Mouse (Mus musculus) right cerebral cortex, adult 18-20 months (tissue): ENCODE data around the gene Zkscan8.
"Not testable (repeated sequence)": the region's sequence is repeated elsewhere in the genome, so short reads cannot be mapped to it uniquely, and the experiment has no call there.

Experiments
- DNase-seq: peaks from one replicate; pipeline ENCODE4 v3.0.0; 2022; ENCODE audit warnings: mixed read lengths

Gene Zkscan8

GRCm38 (mm10) chr13:21530781-21531201 lies at the start of gene Zkscan8:
Zkscan8 (minus strand) TSS chr13:21531120.
- peak; percentile 90 for DNase-seq

- DNase-seq = no peak
Observed at GRCm38 (mm10) chr13:21559793-21560192, 28.9 kb upstream of the Zkscan8 start, which contains the start of gene Olfr1535. Olfr1535 (minus strand) TSS chr13:21559893.

DNA sequence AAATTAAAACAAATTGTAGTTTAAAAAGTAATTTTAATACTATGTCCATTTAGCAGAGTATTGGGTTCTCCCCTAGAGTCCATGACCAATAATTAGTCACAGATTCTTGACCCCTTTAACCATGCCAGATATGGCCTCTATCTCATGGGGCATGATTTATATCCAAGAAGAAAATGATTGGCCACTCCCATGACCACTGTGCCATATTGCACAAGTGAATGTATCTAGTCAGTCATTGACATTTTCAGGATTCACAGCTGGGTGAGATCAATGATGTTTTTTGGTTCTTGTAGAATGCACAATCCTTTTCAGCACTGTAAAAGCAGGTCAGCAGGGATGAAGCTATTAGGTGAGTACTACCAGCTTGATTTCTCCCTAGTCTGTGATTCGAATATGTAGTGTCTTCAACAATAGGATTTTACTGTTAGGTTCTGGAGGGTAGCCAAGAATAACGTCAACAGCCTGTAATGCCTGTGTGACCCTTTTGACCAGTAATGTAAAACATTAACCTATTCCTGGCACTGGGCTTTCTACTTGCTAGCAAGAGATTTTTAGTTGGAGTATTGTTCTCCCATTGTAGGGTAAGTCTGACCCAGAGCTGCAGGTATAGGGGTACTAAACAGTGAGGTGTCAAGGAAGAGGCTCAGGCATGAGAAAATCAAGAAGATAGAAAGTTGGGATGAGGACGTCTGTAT lies 19.6 kb upstream of the Zkscan8 start:
- DNase-seq = no peak

- DNase-seq = no peak
Observed at GRCm38 (mm10) chr13:21549487-21549886, 18.6 kb upstream of the Zkscan8 start.

- DNase-seq = no peak
Observed at GRCm38 (mm10) chr13:21542708-21543107, 11.8 kb upstream of the Zkscan8 start, which contains the start of gene Olfr1366. Olfr1366 (minus strand) TSS chr13:21542808.

DNA sequence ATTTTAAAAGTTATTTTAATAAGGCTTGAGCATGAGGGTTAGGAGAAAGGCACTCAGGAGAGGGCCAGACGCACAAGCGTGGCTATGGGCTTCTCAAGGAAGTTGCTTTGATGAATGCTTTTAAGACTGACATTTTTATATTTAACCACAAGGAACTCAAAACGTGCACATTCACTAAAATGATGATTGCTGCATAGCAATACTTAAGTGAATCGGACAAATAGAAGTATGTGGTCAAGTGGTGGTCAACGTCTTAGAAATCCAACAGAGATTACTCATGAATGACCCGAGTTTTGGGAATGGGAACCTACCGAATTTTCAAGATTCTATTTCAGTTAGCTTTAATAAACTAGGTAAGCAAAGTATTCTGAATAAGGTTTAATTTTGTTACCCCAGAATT lies 784 bp downstream of the Zkscan8 start:
- DNase-seq = no peak

- DNase-seq = peak; percentile 84
Observed at GRCm38 (mm10) chr13:21506221-21506649, 24.7 kb downstream of the Zkscan8 start.

DNA sequence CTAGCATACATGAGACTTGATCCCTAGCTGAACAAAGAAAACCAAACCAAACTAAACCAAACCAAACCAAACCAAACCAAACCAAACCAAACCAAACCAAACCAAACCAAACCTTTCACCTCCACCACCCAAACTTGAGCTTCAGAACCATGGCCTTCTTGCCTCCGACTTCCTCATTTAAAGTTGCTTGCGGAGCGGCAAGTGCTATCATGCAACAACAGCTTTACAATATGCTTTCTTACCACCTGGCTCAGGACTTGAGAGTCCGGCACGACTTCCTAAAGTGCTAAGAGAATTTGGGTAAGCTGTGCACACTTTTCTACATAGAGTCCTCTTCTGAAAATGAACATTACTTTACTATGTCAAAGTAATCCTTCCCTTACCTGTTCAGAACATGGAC lies 28.6 kb downstream of the Zkscan8 start:
- no peak for DNase-seq

DNA sequence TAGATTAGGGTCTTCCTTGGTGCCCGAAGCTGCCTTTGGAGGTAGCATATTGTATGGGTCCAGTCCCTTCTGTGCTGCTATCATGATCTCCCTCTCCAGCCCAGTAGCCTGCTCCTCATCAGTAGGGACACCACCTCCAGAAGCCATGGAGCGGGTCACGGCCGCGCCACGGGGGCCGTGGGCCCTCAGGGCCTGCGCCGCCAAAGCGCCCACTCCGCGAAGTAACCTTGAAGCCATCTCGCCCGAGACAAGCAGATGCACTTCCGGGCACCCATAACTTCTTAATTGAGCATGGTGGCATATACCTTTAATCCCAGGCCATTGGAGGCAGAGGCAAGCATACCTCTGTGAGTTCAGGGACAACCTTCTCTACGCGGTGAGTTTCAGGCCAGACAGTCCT lies 29.7 kb downstream of the Zkscan8 start, which contains the start of gene Gm11273:
Gene Gm11273 (minus strand): TSS at position 237 of the 400 bp plus-strand sequence.
- not testable (repeated sequence) for DNase-seq

DNA sequence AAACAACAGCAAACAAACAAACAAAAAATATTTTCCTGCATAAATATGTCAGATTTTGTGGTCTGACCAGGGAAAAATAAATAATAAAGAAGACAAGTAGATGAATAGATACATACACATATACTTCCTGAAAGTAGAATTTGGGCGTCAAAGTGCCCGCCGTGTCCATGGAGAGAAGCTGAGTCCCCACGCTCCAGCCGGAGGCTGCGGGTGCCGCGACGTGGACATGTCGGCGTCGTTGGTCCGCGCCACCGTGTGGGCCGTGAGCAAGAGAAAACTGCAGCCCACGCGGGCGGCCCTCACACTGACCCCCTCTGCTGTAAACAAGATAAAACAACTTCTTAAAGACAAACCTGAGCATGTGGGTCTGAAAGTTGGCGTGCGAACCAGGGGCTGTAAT lies 35.8 kb downstream of the Zkscan8 start, which contains the start of gene AK157302:
Gene AK157302 (plus strand): TSS at position 144 of the 400 bp plus-strand sequence.
- no peak for DNase-seq

DNA sequence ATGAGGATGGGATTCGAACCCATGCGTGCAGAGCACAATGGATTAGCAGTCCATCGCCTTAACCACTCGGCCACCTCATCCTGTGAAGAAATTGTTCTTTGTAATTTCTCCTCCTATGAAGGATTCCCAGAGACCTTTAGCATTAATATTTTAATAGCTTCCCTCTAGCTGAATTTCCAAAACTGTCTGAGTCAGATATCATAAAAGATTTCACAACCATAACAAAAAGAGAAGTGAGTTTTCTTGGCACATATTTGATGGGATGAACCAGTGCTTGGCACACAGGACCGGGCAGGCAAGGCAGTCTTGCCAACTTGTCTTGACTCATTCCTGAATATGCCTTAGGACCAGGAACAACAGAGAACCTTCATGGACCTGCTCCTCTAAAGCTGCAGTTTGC lies 38.1 kb downstream of the Zkscan8 start:
- no peak for DNase-seq

- DNase-seq = no peak
Observed at GRCm38 (mm10) chr13:21486881-21487280, 44.0 kb downstream of the Zkscan8 start.

DNA sequence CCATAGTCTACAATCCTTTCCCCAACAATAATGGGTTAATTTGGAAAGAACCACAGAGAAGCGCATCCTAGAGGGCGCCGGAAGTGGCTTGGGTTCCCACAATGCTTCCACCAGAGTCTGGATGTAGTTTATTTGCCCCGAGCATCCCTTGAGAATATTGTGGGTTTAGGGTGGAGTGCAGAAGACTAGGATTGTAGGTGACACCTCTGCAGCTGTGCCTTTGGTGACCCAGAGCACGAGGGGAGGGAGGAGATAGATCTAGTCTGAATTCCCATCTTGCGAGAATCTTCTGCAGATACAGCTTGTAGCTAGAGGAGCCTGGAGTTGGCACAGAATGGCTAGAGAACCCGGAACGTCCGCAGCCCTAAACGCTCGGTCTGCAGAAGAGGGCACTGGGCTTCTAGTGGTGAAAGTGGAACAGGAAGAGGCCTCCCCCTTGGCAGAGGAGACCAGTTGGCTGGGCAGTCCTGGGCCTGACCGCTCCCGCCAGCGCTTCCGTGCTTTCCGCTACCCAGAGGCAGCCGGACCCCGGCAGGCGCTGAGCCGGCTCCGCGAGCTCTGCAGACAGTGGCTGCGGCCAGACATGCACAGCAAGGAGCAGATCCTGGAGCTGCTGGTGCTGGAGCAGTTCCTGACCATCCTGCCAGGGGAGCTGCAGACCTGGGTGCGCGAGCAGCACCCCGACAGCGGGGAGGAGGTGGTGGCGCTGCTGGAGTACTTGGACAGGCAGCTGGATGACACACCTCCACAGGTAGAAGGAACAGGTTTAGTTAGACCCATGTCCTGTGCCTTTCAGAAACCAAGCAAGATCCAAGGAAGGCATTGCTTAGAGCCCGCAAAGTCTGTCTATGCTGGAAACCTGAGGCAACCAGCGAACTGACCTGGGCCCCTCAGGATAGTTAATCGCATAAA lies 51.9 kb downstream of the Zkscan8 start, which contains the start of the genes Zkscan4 and Gm10065:
Gene Zkscan4 (plus strand): TSS at position 149 of the 912 bp plus-strand sequence.
Gene Gm10065 (minus strand): TSS at position 683 of the 912 bp plus-strand sequence.
- peak; percentile 84 for DNase-seq

GRCm38 (mm10) chr13:21472427-21472826 lies 58.5 kb downstream of the Zkscan8 start:
- DNase-seq = no peak

GRCm38 (mm10) chr13:21469097-21469496 lies 61.8 kb downstream of the Zkscan8 start:
- no peak for DNase-seq

DNA sequence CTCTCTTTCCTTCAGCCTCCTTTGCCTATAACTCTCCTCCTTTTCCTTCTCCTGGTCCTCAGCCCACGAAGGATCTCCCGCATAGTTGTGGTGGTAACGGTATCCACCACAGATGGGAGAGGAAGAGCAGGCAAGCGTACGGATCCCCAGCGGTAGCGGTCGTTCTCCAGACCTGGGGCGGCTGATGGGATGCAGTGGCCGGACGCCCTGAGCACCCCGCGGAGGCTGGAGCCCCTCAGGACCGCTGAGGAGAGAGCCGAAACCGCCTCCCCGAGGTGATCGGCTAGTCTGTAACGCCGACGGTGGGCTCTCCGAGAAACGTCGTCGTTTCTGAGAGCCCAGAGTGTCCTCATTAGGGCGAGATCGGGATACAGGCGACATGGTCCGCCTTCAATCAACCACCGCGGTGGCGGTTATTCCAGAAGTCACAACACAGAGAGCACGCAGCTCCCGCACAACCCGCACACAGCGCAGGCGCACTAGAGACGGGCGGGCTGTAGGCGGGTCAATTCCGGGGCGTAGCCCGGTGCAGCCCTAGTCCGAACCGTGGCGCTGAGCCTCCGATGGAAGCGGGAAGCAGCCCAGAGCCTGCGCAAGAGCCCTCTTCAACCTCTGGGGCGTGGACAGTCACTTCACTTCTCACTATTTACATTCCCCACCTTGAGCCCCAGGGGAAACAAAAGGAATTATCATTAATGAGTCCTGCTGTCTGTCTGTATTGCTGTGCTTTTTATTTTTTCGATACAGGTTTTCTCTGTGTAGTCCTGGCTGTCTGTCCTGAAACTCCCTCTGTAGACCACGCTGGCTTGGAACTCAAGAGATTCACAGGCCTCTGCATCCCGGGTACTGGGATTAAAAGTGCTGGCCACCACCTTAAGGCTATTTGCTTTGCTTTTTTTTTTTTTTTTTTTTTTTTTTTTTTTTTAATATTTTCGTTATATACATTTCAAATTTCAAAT lies 62.6 kb downstream of the Zkscan8 start, which contains the start of gene Nkapl:
Gene Nkapl (minus strand): TSS at position 449 of the 959 bp plus-strand sequence.
- peak; percentile 83 for DNase-seq

DNA sequence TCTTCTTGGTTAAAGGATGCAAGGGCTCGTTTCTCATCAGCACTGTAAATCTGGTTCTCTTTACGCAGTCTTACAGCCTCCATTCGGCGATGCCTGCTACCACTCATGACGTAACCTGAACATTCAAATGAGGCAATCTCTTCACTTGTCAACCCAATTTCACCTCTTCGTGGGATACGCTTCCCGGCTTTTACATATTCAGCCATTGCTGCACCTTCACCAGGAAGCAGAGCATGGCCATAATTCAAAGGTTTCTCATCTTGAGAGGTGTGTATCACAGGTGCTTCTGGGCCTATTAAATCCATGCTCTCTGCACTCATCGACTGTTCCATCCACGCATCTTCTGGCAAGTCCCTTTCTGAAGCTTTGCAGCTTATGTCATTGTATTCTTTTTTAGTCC lies 63.6 kb downstream of the Zkscan8 start:
- DNase-seq = no peak
